Mouse (Mus musculus): ENCODE data around the gene Spag6l. TPM values are rescaled to one million over a fixed set of nuclear protein-coding genes. Genes with fewer than 3 reads are reported as not detected.
A peak's percentile ranks its signal among the peaks of the same experiment; 100 is the strongest.
"Not testable (repeated sequence)": the region's sequence is repeated elsewhere in the genome, so short reads cannot be mapped to it uniquely, and the experiment has no call there.

The Spag6l gene
- total RNA-seq (2021) = not detected
- long read RNA-seq, experiment 1 = 0 reads
- long read RNA-seq, experiment 2 = 0 reads

GRCm38 (mm10) chr16:16828757-16829615, at the start of gene Spag6l:
Gene Spag6l, minus strand, starts transcription at chr16:16829456.
- peak; percentile 14 for DNase-seq

- no peak for DNase-seq
Observed at GRCm38 (mm10) chr16:16879025-16879424, 49.8 kb upstream of the Spag6l start.

GRCm38 (mm10) chr16:16870617-16871331, 41.5 kb upstream of the Spag6l start, which contains the start of the genes Top3b and Vpreb1:
Gene Top3b, plus strand, starts transcription at chr16:16870736.
Gene Vpreb1, minus strand, starts transcription at chr16:16870843.
- peak; percentile 81 for DNase-seq

- no peak for DNase-seq
Observed at GRCm38 (mm10) chr16:16870241-16870616, 41.0 kb upstream of the Spag6l start.

- no peak for DNase-seq
Observed at GRCm38 (mm10) chr16:16865696-16866561, 36.7 kb upstream of the Spag6l start.

- no peak for DNase-seq
Observed at GRCm38 (mm10) chr16:16865217-16865616, 36.0 kb upstream of the Spag6l start.

- DNase-seq = no peak
Observed at GRCm38 (mm10) chr16:16863978-16864377, 34.7 kb upstream of the Spag6l start, which contains the start of gene Igll1. Gene Igll1, minus strand, starts transcription at chr16:16863985.

- DNase-seq = no peak
Observed at GRCm38 (mm10) chr16:16862288-16862687, 33.0 kb upstream of the Spag6l start.

- no peak for DNase-seq
Observed at GRCm38 (mm10) chr16:16856731-16857476, 27.6 kb upstream of the Spag6l start.

- DNase-seq = not testable (repeated sequence)
Observed at GRCm38 (mm10) chr16:16856054-16856453, 26.8 kb upstream of the Spag6l start.

GRCm38 (mm10) chr16:16855541-16855940, 26.3 kb upstream of the Spag6l start:
- no peak for DNase-seq

GRCm38 (mm10) chr16:16854836-16855235, 25.6 kb upstream of the Spag6l start:
- DNase-seq = peak; percentile 49

GRCm38 (mm10) chr16:16852411-16852810, 23.2 kb upstream of the Spag6l start:
- no peak for DNase-seq

- no peak for DNase-seq
Observed at GRCm38 (mm10) chr16:16849196-16849595, 19.9 kb upstream of the Spag6l start.

- no peak for DNase-seq
Observed at GRCm38 (mm10) chr16:16829671-16830070, 415 bp upstream of the Spag6l start.

- DNase-seq = no peak
Observed at GRCm38 (mm10) chr16:16826223-16826622, 3.0 kb downstream of the Spag6l start.

GRCm38 (mm10) chr16:16825476-16825875, 3.8 kb downstream of the Spag6l start:
- DNase-seq = no peak

- no peak for DNase-seq
Observed at GRCm38 (mm10) chr16:16806325-16806724, 22.9 kb downstream of the Spag6l start.

All from gastrocnemius, postnatal 10 days (tissue).